Mouse (Mus musculus): ENCODE measurements around the gene Fhod1. TPM values are rescaled to one million over a fixed set of nuclear protein-coding genes. Genes with fewer than 3 reads are reported as not detected.

Fhod1 gene
- total and polyA plus RNA-seq, 3 experiments = 2.5 to 10.9 TPM; not detected in 1

GRCm38 (mm10) chr8:105290554-105291314 is 57.0 kb downstream of the Fhod1 start:
- no peak overlapping the region for H3K27ac ChIP-seq (ENCODE audit: control insufficient read depth, low read depth, low read length)
- DNase-seq (ENCODE audit: low read depth, low spot score) = peak; percentile 92
- peaks cover 4 to 13% of the 10 kb centered on the region in 2 experiments; a peak in 3 of 4 replicates for H3K4me1 ChIP-seq (ENCODE audit: control insufficient read depth in 1 of 2, insufficient read depth in 2 of 2, low read length in 2 of 2)
- no peaks in the 10 kb centered on the region for H3K9me3 ChIP-seq (replicated peaks; ENCODE audit: insufficient read depth, low read length)
- no peaks in the 10 kb centered on the region for H3K27me3 ChIP-seq (ENCODE audit: control insufficient read depth in 1 of 2, insufficient read depth in 2 of 2, low read length in 2 of 2)
- H3K36me3 ChIP-seq (ENCODE audit: control insufficient read depth in 1 of 2, insufficient read depth in 2 of 2, low read length in 2 of 2) = no peaks in the 10 kb centered on the region; a peak in 1 of 4 replicates
- no peak overlapping the region for H3K4me3 ChIP-seq (ENCODE audit: control insufficient read depth in 1 of 2, insufficient read depth in 1 of 2, low read depth in 2 of 2, low read length in 2 of 2)
- H3K79me2 ChIP-seq (ENCODE audit: control insufficient read depth, insufficient read depth, low read length, poor library complexity) = peaks cover 3% of the 10 kb centered on the region
- H3K9ac ChIP-seq (ENCODE audit: control insufficient read depth, low read depth, low read length, poor library complexity, severe bottlenecking) = no peak overlapping the region
- TF ChIP-seq HCFC1 (IDR thresholded peaks at IDR 0.05; ENCODE audit: low read depth, low read length) = peak; percentile 65
- TF ChIP-seq NRF1 (IDR thresholded peaks at IDR 0.05; ENCODE audit: insufficient read depth, low read depth, low read length, poor library complexity, severe bottlenecking) = no peak
- peak; percentile 79 for TF ChIP-seq MAX (IDR thresholded peaks at IDR 0.05; ENCODE audit: low read length)
- TF ChIP-seq GATA1 (IDR thresholded peaks at IDR 0.05; ENCODE audit: low read depth, low read length) = no peak
- no peak for TF ChIP-seq CHD2 (IDR thresholded peaks at IDR 0.05; ENCODE audit: low read length)
- no peak for TF ChIP-seq GABPA (IDR thresholded peaks at IDR 0.05; ENCODE audit: low read depth, low read length)
- TF ChIP-seq MYC (IDR thresholded peaks at IDR 0.05; ENCODE audit: low read depth, low read length) = 0 out of 2 replicates have a peak, but pooled peaks have one; percentile 41
- no peak for TF ChIP-seq JUND (IDR thresholded peaks at IDR 0.05; ENCODE audit: low read depth, low read length)
- TF ChIP-seq BHLHE40 (IDR thresholded peaks at IDR 0.05; ENCODE audit: borderline replicate concordance, low read depth, low read length) = peak; percentile 53; the same call in 1 of the 2 replicates
- TF ChIP-seq UBTF (IDR thresholded peaks at IDR 0.05; ENCODE audit: borderline replicate concordance, insufficient read depth, low read depth, low read length) = no peak
- TF ChIP-seq E2F4 (IDR thresholded peaks at IDR 0.05; ENCODE audit: borderline replicate concordance, low read depth, low read length) = no peak
- no peak for TF ChIP-seq POLR2AphosphoS5 (IDR thresholded peaks at IDR 0.05; ENCODE audit: borderline replicate concordance, low read depth, low read length)
- TF ChIP-seq ETS1 (IDR thresholded peaks at IDR 0.05; ENCODE audit: low read depth, low read length) = no peak
- TF ChIP-seq KAT2A (conservative IDR thresholded peaks at IDR 0.05; ENCODE audit: low read depth, low read length) = no peak
- peak; percentile 99 for TF ChIP-seq SIN3A (IDR thresholded peaks at IDR 0.05; ENCODE audit: low read length)
- TF ChIP-seq ZMIZ1 (IDR thresholded peaks at IDR 0.05; ENCODE audit: low read depth, low read length) = no peak
- no peak for TF ChIP-seq POLR2A (IDR thresholded peaks at IDR 0.05; ENCODE audit: control insufficient read depth in 1 of 2, insufficient read depth in 1 of 2, low read depth in 1 of 2, low read length in 2 of 2, poor library complexity in 1 of 2)
- peak; percentile 97 for TF ChIP-seq SMC3 (IDR thresholded peaks at IDR 0.05; ENCODE audit: low read depth, low read length)
- no peak for TF ChIP-seq TCF12 (IDR thresholded peaks at IDR 0.05; ENCODE audit: low read depth, low read length)
- peak; percentile 81 to 98 (median 95) for TF ChIP-seq CTCF (IDR thresholded peaks at IDR 0.05 in 2 of 3, conservative IDR thresholded peaks at IDR 0.05 in 1 of 3; ENCODE audit: control insufficient read depth in 1 of 3, insufficient read depth in 1 of 3, low read depth in 2 of 3, low read length in 3 of 3, poor library complexity in 1 of 3, severe bottlenecking in 1 of 3)
- TF ChIP-seq MAFK (IDR thresholded peaks at IDR 0.05; ENCODE audit: borderline replicate concordance, low read depth, low read length) = no peak
- peak; percentile 57; the same call in 1 of the 2 replicates for TF ChIP-seq ELF1 (IDR thresholded peaks at IDR 0.05; ENCODE audit: low read depth, low read length)
- peak; percentile 82 for TF ChIP-seq ZC3H11A (IDR thresholded peaks at IDR 0.05; ENCODE audit: low read depth, low read length)
- no peak for TF ChIP-seq MYB (IDR thresholded peaks at IDR 0.05; ENCODE audit: low read depth, low read length)
- TF ChIP-seq MAZ (IDR thresholded peaks at IDR 0.05; ENCODE audit: low read depth, low read length) = peak; percentile 68; the same call in 1 of the 2 replicates
- no peak for TF ChIP-seq USF1 (IDR thresholded peaks at IDR 0.05; ENCODE audit: low read depth, low read length)
- TF ChIP-seq MXI1 (IDR thresholded peaks at IDR 0.05; ENCODE audit: low read depth, low read length) = peak; percentile 98
- no peak for TF ChIP-seq NELFE (IDR thresholded peaks at IDR 0.05; ENCODE audit: low read depth, low read length)
- peak; percentile 73 for TF ChIP-seq RAD21 (IDR thresholded peaks at IDR 0.05; ENCODE audit: low read depth, low read length)
- TF ChIP-seq CHD1 (IDR thresholded peaks at IDR 0.05; ENCODE audit: low read depth, low read length) = no peak
- TF ChIP-seq ZKSCAN1 (IDR thresholded peaks at IDR 0.05; ENCODE audit: low read depth, low read length) = no peak
- TF ChIP-seq RCOR1 (IDR thresholded peaks at IDR 0.05; ENCODE audit: low read depth, low read length) = no peak
- TF ChIP-seq EP300 (IDR thresholded peaks at IDR 0.05; ENCODE audit: low read depth in 1 of 2, low read length in 2 of 2) = 0 out of 4 replicates have a peak, but pooled peaks of 1 of the 2 experiments have one; percentile 25
- no peak for TF ChIP-seq TBP (IDR thresholded peaks at IDR 0.05; ENCODE audit: low read depth, low read length)
- no peak for TF ChIP-seq ZNF384 (IDR thresholded peaks at IDR 0.05; ENCODE audit: low read depth, low read length)
- no peak for TF ChIP-seq POLR2AphosphoS2 (IDR thresholded peaks at IDR 0.05; ENCODE audit: low read length)
